Mouse (Mus musculus): Measurements from ENCODE around the gene Cfap157. TPM values are rescaled to one million over a fixed set of nuclear protein-coding genes. Genes with fewer than 3 reads are reported as not detected.

The Cfap157 gene
- total RNA-seq, 2 experiments from 2014 or later: not detected

- ATAC-seq (replicated peaks; ENCODE audit: low FRiP score, poor library complexity, severe bottlenecking): 0 out of 2 replicates have a peak, but pooled peaks have one; percentile 37
Measured at GRCm38 (mm10) chr2:32727435-32727834, 56.8 kb downstream of the Cfap157 start.

Other genes with a start within 250 kb of the Cfap157 start
- gene Fam102a, start 249.1 kb downstream of the Cfap157 start, total RNA-seq (2015; ENCODE audit: low replicate concordance): 3.6 and 12.6 TPM in 2 replicates
- gene Fam102a, start 249.1 kb downstream of the Cfap157 start, total RNA-seq (2017; ENCODE audit: low replicate concordance): 0.77 and 3.0 TPM in 2 replicates
- gene Dpm2, start 213.6 kb downstream of the Cfap157 start, total RNA-seq (2015; ENCODE audit: low replicate concordance): 33.9 and 45.3 TPM in 2 replicates
- 11.8 and 21.1 TPM in 2 replicates for gene Dpm2, start 213.6 kb downstream of the Cfap157 start, total RNA-seq (2017; ENCODE audit: low replicate concordance)
- not detected in 2 replicates for gene Pip5kl1, start 209.6 kb downstream of the Cfap157 start, total RNA-seq (2015; ENCODE audit: low replicate concordance)
- not detected in 2 replicates for gene Pip5kl1, start 209.6 kb downstream of the Cfap157 start, total RNA-seq (2017; ENCODE audit: low replicate concordance)
- not detected in 2 replicates for gene 9430097D07Rik, start 208.7 kb downstream of the Cfap157 start, total RNA-seq (2015; ENCODE audit: low replicate concordance)
- 0.90 TPM in 1 of 2 replicates, not detected in the other for gene 9430097D07Rik, start 208.7 kb downstream of the Cfap157 start, total RNA-seq (2017; ENCODE audit: low replicate concordance)
- gene St6galnac4, start 197.3 kb downstream of the Cfap157 start, total RNA-seq (2015; ENCODE audit: low replicate concordance): 2.9 and 3.8 TPM in 2 replicates
- 2.3 and 2.4 TPM in 2 replicates for gene St6galnac4, start 197.3 kb downstream of the Cfap157 start, total RNA-seq (2017; ENCODE audit: low replicate concordance)
- gene St6galnac6, start 184.7 kb downstream of the Cfap157 start, total RNA-seq (2015; ENCODE audit: low replicate concordance): not detected in 2 replicates
- 0.64 and 3.9 TPM in 2 replicates for gene St6galnac6, start 184.7 kb downstream of the Cfap157 start, total RNA-seq (2017; ENCODE audit: low replicate concordance)
- gene Ak1, start 162.7 kb downstream of the Cfap157 start, total RNA-seq (2015; ENCODE audit: low replicate concordance): 0.84 TPM in 1 of 2 replicates, not detected in the other
- not detected in 2 replicates for gene Ak1, start 162.7 kb downstream of the Cfap157 start, total RNA-seq (2017; ENCODE audit: low replicate concordance)
- 5.4 and 15.5 TPM in 2 replicates for gene Eng, start 137.8 kb downstream of the Cfap157 start, total RNA-seq (2015; ENCODE audit: low replicate concordance)
- gene Eng, start 137.8 kb downstream of the Cfap157 start, total RNA-seq (2017; ENCODE audit: low replicate concordance): 0.64 and 1.4 TPM in 2 replicates
- not detected in 2 replicates for gene Fpgs, start 80.3 kb downstream of the Cfap157 start, total RNA-seq (2015; ENCODE audit: low replicate concordance)
- gene Fpgs, start 80.3 kb downstream of the Cfap157 start, total RNA-seq (2017; ENCODE audit: low replicate concordance): 1.5 and 3.7 TPM in 2 replicates
- gene Cdk9, start 71.4 kb downstream of the Cfap157 start, total RNA-seq (2015; ENCODE audit: low replicate concordance): 17.2 and 33.9 TPM in 2 replicates
- 26.2 and 29.3 TPM in 2 replicates for gene Cdk9, start 71.4 kb downstream of the Cfap157 start, total RNA-seq (2017; ENCODE audit: low replicate concordance)
- gene Sh2d3c, start 63.4 kb downstream of the Cfap157 start, total RNA-seq (2015; ENCODE audit: low replicate concordance): 8.6 and 10.5 TPM in 2 replicates
- 1.5 and 3.3 TPM in 2 replicates for gene Sh2d3c, start 63.4 kb downstream of the Cfap157 start, total RNA-seq (2017; ENCODE audit: low replicate concordance)
- gene 6330409D20Rik, start 43.4 kb downstream of the Cfap157 start, total RNA-seq (2015; ENCODE audit: low replicate concordance): not detected in 2 replicates
- not detected in 2 replicates for gene 6330409D20Rik, start 43.4 kb downstream of the Cfap157 start, total RNA-seq (2017; ENCODE audit: low replicate concordance)
- 2.9 and 4.2 TPM in 2 replicates for gene Tor2a, start 27.2 kb downstream of the Cfap157 start, total RNA-seq (2015; ENCODE audit: low replicate concordance)
- 0.91 and 4.5 TPM in 2 replicates for gene Tor2a, start 27.2 kb downstream of the Cfap157 start, total RNA-seq (2017; ENCODE audit: low replicate concordance)
- 1.3 TPM in 1 of 2 replicates, not detected in the other for gene Ttc16, start 8.8 kb downstream of the Cfap157 start, total RNA-seq (2015; ENCODE audit: low replicate concordance)
- not detected in 2 replicates for gene Ttc16, start 8.8 kb downstream of the Cfap157 start, total RNA-seq (2017; ENCODE audit: low replicate concordance)
- 2.2 TPM in 1 of 2 replicates, not detected in the other for gene Ptrh1, start 8.6 kb downstream of the Cfap157 start, total RNA-seq (2015; ENCODE audit: low replicate concordance)
- gene Ptrh1, start 8.6 kb downstream of the Cfap157 start, total RNA-seq (2017; ENCODE audit: low replicate concordance): 11.3 TPM in 1 of 2 replicates, not detected in the other
- 0.84 and 1.4 TPM in 2 replicates for gene Stxbp1, start 62.8 kb upstream of the Cfap157 start, total RNA-seq (2015; ENCODE audit: low replicate concordance)
- gene Stxbp1, start 62.8 kb upstream of the Cfap157 start, total RNA-seq (2017; ENCODE audit: low replicate concordance): 0.61 and 4.0 TPM in 2 replicates
- gene Fam129b, start 91.7 kb upstream of the Cfap157 start, total RNA-seq (2015; ENCODE audit: low replicate concordance): 2.2 and 8.8 TPM in 2 replicates
- 5.0 and 11.5 TPM in 2 replicates for gene Fam129b, start 91.7 kb upstream of the Cfap157 start, total RNA-seq (2017; ENCODE audit: low replicate concordance)
- gene Rpl12, start 177.1 kb upstream of the Cfap157 start, total RNA-seq (2015; ENCODE audit: low replicate concordance): 414 and 420 TPM in 2 replicates
- 266 and 285 TPM in 2 replicates for gene Rpl12, start 177.1 kb upstream of the Cfap157 start, total RNA-seq (2017; ENCODE audit: low replicate concordance)
- gene Lrsam1, start 177.2 kb upstream of the Cfap157 start, total RNA-seq (2015; ENCODE audit: low replicate concordance): 3.8 TPM in 1 of 2 replicates, not detected in the other
- gene Lrsam1, start 177.2 kb upstream of the Cfap157 start, total RNA-seq (2017; ENCODE audit: low replicate concordance): 0.30 and 1.0 TPM in 2 replicates
- gene Slc2a8, start 197.7 kb upstream of the Cfap157 start, total RNA-seq (2015; ENCODE audit: low replicate concordance): 1.3 and 2.2 TPM in 2 replicates
- gene Slc2a8, start 197.7 kb upstream of the Cfap157 start, total RNA-seq (2017; ENCODE audit: low replicate concordance): 1.0 and 2.0 TPM in 2 replicates